Mouse (Mus musculus) forebrain, embryonic 14.5 days (tissue): ENCODE data around the gene Whamm. TPM values are rescaled to one million over a fixed set of nuclear protein-coding genes. Genes with fewer than 3 reads are reported as not detected.

Experiments used
- ATAC-seq: fragments of 200-750 bp; cut with Nextera tagmentation; 2 replicates; pipeline ENCODE4 v1.8.0; 2017; ENCODE audit warnings: mild to moderate bottlenecking, moderate library complexity
- DNase-seq: peaks from one replicate; pipeline ENCODE4 v3.0.0-alpha.2; 2015; ENCODE audit warnings: low spot score
- H3K27ac ChIP-seq: fragments of 300-500 bp; sonication (generic); 2 replicates; pipeline ENCODE4 v1.5.1; 2014; ENCODE audit warnings: low read depth, mild to moderate bottlenecking, control low read depth, low read length, moderate library complexity
- H3K27me3 ChIP-seq: fragments of 300-500 bp; sonication (generic); replicated peaks from 2 replicates; pipeline ENCODE4 v1.6.1; 2014; ENCODE audit warnings: low read length, control low read depth, mixed read lengths; ENCODE audit not compliant: control insufficient read depth, insufficient read depth
- H3K36me3 ChIP-seq: fragments of 300-500 bp; sonication (generic); 2 replicates; pipeline ENCODE4 v1.6.1; 2014; ENCODE audit warnings: low read length, control low read depth; ENCODE audit not compliant: control insufficient read depth, insufficient read depth
- H3K4me1 ChIP-seq: fragments of 300-500 bp; sonication (generic); 2 replicates; pipeline ENCODE4 v1.6.1; 2014; ENCODE audit warnings: antibody characterized with exemption, low read length, control low read depth; ENCODE audit not compliant: control insufficient read depth, insufficient read depth
- H3K4me2 ChIP-seq: fragments of 300-500 bp; sonication (generic); 2 replicates; pipeline ENCODE4 v1.6.1; 2014; ENCODE audit warnings: mild to moderate bottlenecking, control low read depth, low read length
- H3K4me3 ChIP-seq: fragments of 300-500 bp; sonication (generic); 2 replicates; pipeline ENCODE4 v1.5.1; 2014; ENCODE audit warnings: low read depth, low read length, control low read depth
- H3K9ac ChIP-seq: fragments of 300-500 bp; sonication (generic); 2 replicates; pipeline ENCODE4 v1.6.1; 2014; ENCODE audit warnings: mild to moderate bottlenecking, low read length, control low read depth, moderate library complexity
- H3K9me3 ChIP-seq: fragments of 300-500 bp; sonication (generic); replicated peaks from 2 replicates; pipeline ENCODE4 v1.6.1; 2016; ENCODE audit warnings: low read length, control low read depth, mixed read lengths; ENCODE audit not compliant: control insufficient read depth
- WGBS: fragments of 180-500 bp; shearing (Covaris S2); extraction: QIAGEN DNeasy Blood & Tissue Kit; methylation state at CpG from one replicate; pipeline ENCODE4 v1.1.7; 2014; 5-methylcytosine and 5-hydroxymethylcytosine counted together
- polyA plus RNA-seq: library from polyadenylated mRNA; unstranded; fragments of >200 nt; fragmentation: Nextera tagmentation; extraction: Ambion mirVana; gene quantifications from 2 replicates; pipeline ENCODE4 v1.2.1, GENCODE M21; 2014

Whamm gene
- polyA plus RNA-seq, 1 experiment from 2014 or later, result 4.7 TPM

DNA sequence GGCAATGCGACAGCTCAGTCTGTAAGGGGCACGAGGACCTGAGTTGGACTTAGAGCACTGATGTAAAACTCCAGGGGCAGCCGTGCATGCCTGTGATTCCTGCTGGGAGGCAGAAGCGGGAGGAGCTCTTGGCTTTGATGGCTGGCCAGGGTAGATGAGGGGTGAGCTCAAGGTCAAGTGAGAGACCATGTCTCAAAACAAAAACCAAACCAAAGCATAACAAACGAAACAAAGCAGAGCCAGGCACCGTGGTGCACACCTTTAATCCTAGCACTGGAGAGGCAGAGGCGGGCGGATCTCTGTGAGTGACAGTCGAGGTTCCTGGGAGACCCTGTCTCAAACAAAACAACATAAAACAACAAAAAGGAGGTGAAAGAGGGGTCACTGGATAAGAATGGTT, 44.0 kb downstream of the Whamm start:
- Histone ChIP-seq H3K9me3 (no peaks in the 10 kb centered on the region), H3K4me2 (no peak overlapping the region), H3K36me3 (0 out of 2 replicates have a peak, but pooled peaks cover 3% of the 10 kb centered on the region), H3K27me3 (no peaks in the 10 kb centered on the region), H3K9ac (no peak overlapping the region), H3K4me1 (no peaks in the 10 kb centered on the region), H3K27ac (no peak overlapping the region), H3K4me3 (no peak overlapping the region)
- DNase-seq (no peak), ATAC-seq (no peak)
- 82% methylated on average over 9 of the region's 9 CpGs for WGBS

GRCm38 (mm10) chr7:81622793-81623192, 51.7 kb downstream of the Whamm start:
- Histone ChIP-seq H3K27me3 (no peaks in the 10 kb centered on the region), H3K27ac (no peak overlapping the region), H3K4me1 (no peaks in the 10 kb centered on the region), H3K4me3 (no peak overlapping the region), H3K36me3 (no peaks in the 10 kb centered on the region), H3K9ac (no peak overlapping the region), H3K4me2 (no peak overlapping the region), H3K9me3 (0 out of 2 replicates have a peak, but pooled peaks cover 3% of the 10 kb centered on the region)
- DNase-seq (no peak), ATAC-seq (no peak)
- 72% methylated on average over 4 of the region's 4 CpGs for WGBS

GRCm38 (mm10) chr7:81623767-81624166, 52.7 kb downstream of the Whamm start:
- Histone ChIP-seq H3K4me1 (no peaks in the 10 kb centered on the region), H3K36me3 (no peaks in the 10 kb centered on the region), H3K27me3 (no peaks in the 10 kb centered on the region), H3K9me3 (0 out of 2 replicates have a peak, but pooled peaks cover 3% of the 10 kb centered on the region), H3K9ac (no peak overlapping the region), H3K27ac (no peak overlapping the region), H3K4me3 (no peak overlapping the region), H3K4me2 (no peak overlapping the region)
- whole genome bisulfite sequencing, result 93% methylated on average over 6 of the region's 6 CpGs
- ATAC-seq (no peak), DNase-seq (no peak)

GRCm38 (mm10) chr7:81626460-81626859, 55.4 kb downstream of the Whamm start:
- no peaks in the 10 kb centered on the region for H3K27me3 ChIP-seq
- H3K4me2 ChIP-seq, result no peak overlapping the region
- DNase-seq, result no peak
- no peaks in the 10 kb centered on the region for H3K36me3 ChIP-seq
- no peak for ATAC-seq
- H3K27ac ChIP-seq, result no peak overlapping the region
- H3K4me3 ChIP-seq, result no peak overlapping the region
- WGBS, result 95% methylated on average over 2 of the region's 2 CpGs
- H3K9ac ChIP-seq, result no peak overlapping the region
- 0 out of 2 replicates have a peak, but pooled peaks cover 3% of the 10 kb centered on the region for H3K9me3 ChIP-seq
- H3K4me1 ChIP-seq, result no peaks in the 10 kb centered on the region

DNA sequence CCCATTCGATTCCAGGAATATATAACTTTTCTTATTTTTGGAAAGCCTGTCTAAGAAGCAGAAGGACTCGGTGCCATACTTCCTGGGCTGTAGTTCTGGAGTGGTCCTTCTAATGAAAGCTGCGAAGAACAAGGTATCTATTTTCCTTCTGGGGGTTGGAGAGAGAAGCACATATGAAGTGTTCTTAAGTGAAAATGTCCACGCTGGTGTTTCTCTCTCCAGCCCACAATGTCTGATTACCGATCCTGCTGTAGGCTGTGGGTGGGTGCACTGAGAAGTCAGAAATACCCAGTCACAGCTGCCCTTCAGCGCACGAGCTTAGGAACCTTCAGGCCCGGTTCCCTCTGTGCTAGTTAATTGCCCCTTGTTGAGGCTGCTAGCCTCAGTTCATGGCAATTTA, 60.2 kb downstream of the Whamm start:
- ATAC-seq (no peak), DNase-seq (no peak)
- Histone ChIP-seq H3K9me3 (no peaks in the 10 kb centered on the region), H3K9ac (no peak overlapping the region), H3K27ac (no peak overlapping the region), H3K4me1 (no peaks in the 10 kb centered on the region), H3K27me3 (no peaks in the 10 kb centered on the region), H3K36me3 (no peaks in the 10 kb centered on the region), H3K4me2 (no peak overlapping the region), H3K4me3 (no peak overlapping the region)
- 90% methylated on average over 8 of the region's 8 CpGs for WGBS

DNA sequence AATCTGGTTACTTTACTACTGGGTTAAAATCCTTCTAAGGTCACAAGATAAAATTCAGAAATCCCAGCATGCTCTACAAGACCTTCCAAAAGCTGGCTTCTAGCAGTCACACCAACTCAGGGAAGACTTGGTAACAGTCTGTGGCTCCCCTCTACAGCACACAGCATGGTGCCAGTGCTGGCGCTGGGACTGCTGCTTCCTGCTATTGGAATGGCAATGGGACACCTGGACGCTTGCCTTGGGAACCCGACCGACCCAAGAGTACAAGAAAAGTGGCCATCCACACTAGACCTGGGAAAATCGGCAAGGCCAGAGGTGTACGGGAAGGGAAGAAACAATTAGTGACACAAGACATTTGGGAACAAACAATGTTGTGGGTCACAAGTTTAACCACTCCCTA, 61.5 kb downstream of the Whamm start:
- no peaks in the 10 kb centered on the region for H3K9me3 ChIP-seq
- no peak for DNase-seq
- no peak overlapping the region for H3K4me3 ChIP-seq
- H3K9ac ChIP-seq, result no peak overlapping the region
- H3K4me1 ChIP-seq, result no peaks in the 10 kb centered on the region
- 76% methylated on average over 6 of the region's 6 CpGs for WGBS
- H3K27ac ChIP-seq, result no peak overlapping the region
- no peak for ATAC-seq
- no peak overlapping the region for H3K4me2 ChIP-seq
- H3K36me3 ChIP-seq, result no peaks in the 10 kb centered on the region
- no peaks in the 10 kb centered on the region for H3K27me3 ChIP-seq

GRCm38 (mm10) chr7:81641101-81641500, 70.0 kb downstream of the Whamm start:
- WGBS, result 79% methylated on average over 6 of the region's 6 CpGs
- no peak overlapping the region for H3K4me3 ChIP-seq
- no peak for DNase-seq

DNA sequence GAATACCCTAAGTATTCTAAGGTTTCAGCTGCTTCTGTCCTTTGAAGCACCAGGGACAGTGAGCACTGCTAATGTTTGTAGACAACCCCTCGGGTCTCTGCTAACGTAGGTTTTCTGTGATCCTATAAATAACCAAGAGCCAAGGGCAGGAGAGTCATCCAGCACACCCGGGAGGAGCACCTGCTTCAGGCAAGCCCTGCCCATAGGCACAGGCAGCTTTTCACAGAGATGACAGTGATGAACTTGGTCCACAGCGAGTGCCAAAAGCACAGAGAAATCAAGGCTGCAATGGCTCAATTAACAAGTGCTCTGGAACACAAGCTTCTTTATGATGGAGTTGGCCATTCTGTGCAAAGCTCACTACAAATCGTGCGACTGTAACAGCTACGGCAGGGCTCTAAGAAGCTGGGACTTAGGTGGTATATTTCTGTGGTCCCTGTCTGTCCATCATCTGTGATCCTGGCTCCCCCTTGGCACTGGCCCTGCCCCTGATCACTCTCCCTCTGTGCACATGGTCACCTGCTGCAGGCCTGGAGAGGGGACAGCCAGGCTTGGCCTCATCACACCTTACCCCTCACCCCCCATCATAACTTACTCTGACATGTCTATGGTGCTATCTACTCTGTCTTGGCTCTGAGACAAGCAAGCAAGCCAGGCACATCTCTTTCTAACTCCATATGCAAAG, 73.6 kb downstream of the Whamm start:
- peaks cover 3% of the 10 kb centered on the region for H3K4me1 ChIP-seq
- WGBS, result 64% methylated on average over 7 of the region's 7 CpGs

More at GRCm38 (mm10) chr7:81641101-81641500, 70.0 kb downstream of the Whamm start:
- Histone ChIP-seq H3K36me3 (no peaks in the 10 kb centered on the region), H3K4me2 (no peak overlapping the region), H3K9me3 (no peaks in the 10 kb centered on the region), H3K9ac (no peak overlapping the region), H3K4me1 (peaks cover 2% of the 10 kb centered on the region; the same call in 1 of the 2 replicates), H3K27me3 (no peaks in the 10 kb centered on the region), H3K27ac (no peak overlapping the region)
- ATAC-seq, result no peak

More for the DNA sequence above, 73.6 kb downstream of the Whamm start:
- Histone ChIP-seq H3K9ac (no peak overlapping the region), H3K27me3 (no peaks in the 10 kb centered on the region), H3K36me3 (no peaks in the 10 kb centered on the region), H3K4me2 (no peak overlapping the region), H3K9me3 (no peaks in the 10 kb centered on the region), H3K27ac (no peak overlapping the region), H3K4me3 (no peak overlapping the region)
- ATAC-seq (no peak), DNase-seq (no peak)
